Mouse (Mus musculus): Measurements from ENCODE around the gene Spaca4.

GRCm38 (mm10) chr7:45759400-45759799 is 33.8 kb upstream of the Spaca4 start:
- no peak for TF ChIP-seq POLR2A (IDR thresholded peaks at IDR 0.05; ENCODE audit: insufficient read depth, low read depth, low read length)
- TF ChIP-seq CTCF (IDR thresholded peaks at IDR 0.05; ENCODE audit: insufficient read depth, low read depth, low read length), result no peak
